Mouse (Mus musculus): Measurements from ENCODE around the gene Fto. TPM values are rescaled to one million over a fixed set of nuclear protein-coding genes. Genes with fewer than 3 reads are reported as not detected.

Fto gene
- total and polyA plus RNA-seq, 3 experiments: 8.4 to 43.2 (median 15.7) TPM

GRCm38 (mm10) chr8:91629594-91629993, 316.3 kb downstream of the Fto start:
- dilution Hi-C loops (cut with MboI; ENCODE audit: extremely low pct_ligation_motif_present, extremely low pct_unique_long_range_greater_than_20kb, low sequenced_read_pairs): no loop called here
- H3K27ac ChIP-seq (ENCODE audit: insufficient read depth, low read depth): no peak overlapping the region
- H3K4me1 ChIP-seq (ENCODE audit: control insufficient read depth in 1 of 2, insufficient read depth in 2 of 2): peaks cover 2 to 95% of the 10 kb centered on the region in 2 experiments; a peak in 2 of 4 replicates
- no peaks in the 10 kb centered on the region for H3K79me2 ChIP-seq (replicated peaks; ENCODE audit: control insufficient read depth, extremely low read depth, insufficient read depth, poor library complexity, severe bottlenecking)
- TF ChIP-seq KAT2A (IDR thresholded peaks at IDR 0.05; ENCODE audit: insufficient replicate concordance, low read length) (no peak), POLR2AphosphoS2 (IDR thresholded peaks at IDR 0.05; ENCODE audit: low read depth, low read length) (no peak), EP300 (IDR thresholded peaks at IDR 0.05; ENCODE audit: low read length) (no peak), MXI1 (IDR thresholded peaks at IDR 0.05; ENCODE audit: low read depth, low read length) (no peak), MAX (IDR thresholded peaks at IDR 0.05; ENCODE audit: low read length) (no peak), USF2 (conservative IDR thresholded peaks at IDR 0.05; ENCODE audit: low read depth, low read length) (no peak)
- no peaks in the 10 kb centered on the region for H3K9me3 ChIP-seq (replicated peaks; ENCODE audit: low read length)
- in situ Hi-C loops (cut with MboI; ENCODE audit: low pct_ligation_motif_present, low pct_unique_long_range_greater_than_20kb, low sequenced_read_pairs): no loop called here
- no peak overlapping the region for H3K4me2 ChIP-seq (ENCODE audit: insufficient read depth, low read depth, poor library complexity, severe bottlenecking)
- no peaks in the 10 kb centered on the region for H3K27me3 ChIP-seq (replicated peaks)
- H3K36me3 ChIP-seq (replicated peaks in 1 of 2; ENCODE audit: control insufficient read depth in 1 of 2, insufficient read depth in 1 of 2, low read length in 1 of 2): peaks cover 0 to 11% of the 10 kb centered on the region in 2 experiments
- H3K9ac ChIP-seq (ENCODE audit: insufficient read depth, low read depth): no peak overlapping the region
- H3K4me3 ChIP-seq (replicated peaks in 1 of 3; ENCODE audit: low read depth in 2 of 3, low read length in 2 of 3, poor library complexity in 1 of 3): no peak overlapping the region
- DNase-seq (ENCODE audit: extremely low read depth): no peak

- Histone ChIP-seq H3K4me3 (replicated peaks in 1 of 3; ENCODE audit: low read depth in 2 of 3, low read length in 2 of 3, poor library complexity in 1 of 3) (no peak overlapping the region), H3K27me3 (replicated peaks) (no peaks in the 10 kb centered on the region), H3K9me3 (replicated peaks; ENCODE audit: low read length) (no peaks in the 10 kb centered on the region), H3K4me2 (ENCODE audit: insufficient read depth, low read depth, poor library complexity, severe bottlenecking) (no peak overlapping the region), H3K27ac (ENCODE audit: insufficient read depth, low read depth) (no peak overlapping the region), H3K36me3 (replicated peaks in 1 of 2; ENCODE audit: control insufficient read depth in 1 of 2, insufficient read depth in 1 of 2, low read length in 1 of 2) (peaks cover 2 to 18% of the 10 kb centered on the region in 2 experiments), H3K4me1 (ENCODE audit: control insufficient read depth in 1 of 2, insufficient read depth in 2 of 2) (peaks cover 2 to 86% of the 10 kb centered on the region in 2 experiments; a peak in 2 of 4 replicates), H3K9ac (ENCODE audit: insufficient read depth, low read depth) (no peak overlapping the region), H3K79me2 (replicated peaks; ENCODE audit: control insufficient read depth, extremely low read depth, insufficient read depth, poor library complexity, severe bottlenecking) (no peaks in the 10 kb centered on the region)
- no peak for DNase-seq (ENCODE audit: extremely low read depth)
- dilution Hi-C loops (cut with MboI; ENCODE audit: extremely low pct_ligation_motif_present, extremely low pct_unique_long_range_greater_than_20kb, low sequenced_read_pairs) (no loop called here), in situ Hi-C loops (cut with MboI; ENCODE audit: low pct_ligation_motif_present, low pct_unique_long_range_greater_than_20kb, low sequenced_read_pairs) (no loop called here)
- no peak for TF ChIP-seq E2F4 (IDR thresholded peaks at IDR 0.05; ENCODE audit: insufficient replicate concordance, low read depth, low read length)
- no peak for TF ChIP-seq TBP (conservative IDR thresholded peaks at IDR 0.05; ENCODE audit: low read depth, low read length)
- TF ChIP-seq BHLHE40 (IDR thresholded peaks at IDR 0.05; ENCODE audit: low read depth, low read length): no peak
- TF ChIP-seq CHD1 (IDR thresholded peaks at IDR 0.05; ENCODE audit: low read depth, low read length): no peak
- no peak for TF ChIP-seq NELFE (IDR thresholded peaks at IDR 0.05; ENCODE audit: low read depth, low read length)
- no peak for TF ChIP-seq RCOR1 (conservative IDR thresholded peaks at IDR 0.05; ENCODE audit: low read depth, low read length)
- TF ChIP-seq MAX (IDR thresholded peaks at IDR 0.05; ENCODE audit: low read length): no peak
- no peak for TF ChIP-seq ELF1 (IDR thresholded peaks at IDR 0.05; ENCODE audit: low read depth, low read length)
- no peak for TF ChIP-seq MXI1 (IDR thresholded peaks at IDR 0.05; ENCODE audit: low read depth, low read length)
- TF ChIP-seq CTCF (conservative IDR thresholded peaks at IDR 0.05 in 1 of 2, IDR thresholded peaks at IDR 0.05 in 1 of 2; ENCODE audit: low read depth in 2 of 2, low read length in 2 of 2): no peak
- no peak for TF ChIP-seq KAT2A (IDR thresholded peaks at IDR 0.05; ENCODE audit: insufficient replicate concordance, low read length)
- TF ChIP-seq MAFK (IDR thresholded peaks at IDR 0.05; ENCODE audit: insufficient replicate concordance, low read length): no peak
- TF ChIP-seq EP300 (IDR thresholded peaks at IDR 0.05; ENCODE audit: low read length): no peak
- no peak for TF ChIP-seq ZNF384 (IDR thresholded peaks at IDR 0.05; ENCODE audit: low read depth, low read length)
- no peak for TF ChIP-seq MAZ (IDR thresholded peaks at IDR 0.05; ENCODE audit: low read depth, low read length)
- TF ChIP-seq JUND (conservative IDR thresholded peaks at IDR 0.05; ENCODE audit: low read depth, low read length): no peak
- no peak for TF ChIP-seq GABPA (IDR thresholded peaks at IDR 0.05; ENCODE audit: insufficient replicate concordance, low read depth, low read length)
Measured at GRCm38 (mm10) chr8:91630320-91631033, 317.2 kb downstream of the Fto start.

Data from CH12.LX (cell line).